Mouse (Mus musculus): ENCODE measurements around the gene Suds3. TPM values are rescaled to one million over a fixed set of nuclear protein-coding genes. Genes with fewer than 3 reads are reported as not detected.

Suds3 gene
- total RNA-seq, 1 experiment from 2014 or later, result 119 TPM

DNA sequence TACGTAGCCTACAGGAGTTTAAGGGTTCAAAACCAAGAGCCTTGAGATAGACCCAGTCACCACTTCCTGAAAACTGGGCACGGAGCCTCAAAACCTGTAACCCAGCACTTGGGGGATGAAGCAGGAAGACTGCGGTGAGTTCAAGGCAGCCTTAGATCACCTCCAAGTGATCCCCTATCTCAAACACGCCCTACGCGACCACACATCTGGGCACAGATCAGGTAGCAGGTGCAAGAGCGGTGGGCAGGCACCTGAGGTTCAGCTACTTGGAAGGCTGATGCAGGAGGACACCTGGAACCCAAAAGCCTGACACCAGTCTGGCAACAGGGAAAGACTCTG is 4.2 kb downstream of the Suds3 start:
- no peak for DNase-seq

DNA sequence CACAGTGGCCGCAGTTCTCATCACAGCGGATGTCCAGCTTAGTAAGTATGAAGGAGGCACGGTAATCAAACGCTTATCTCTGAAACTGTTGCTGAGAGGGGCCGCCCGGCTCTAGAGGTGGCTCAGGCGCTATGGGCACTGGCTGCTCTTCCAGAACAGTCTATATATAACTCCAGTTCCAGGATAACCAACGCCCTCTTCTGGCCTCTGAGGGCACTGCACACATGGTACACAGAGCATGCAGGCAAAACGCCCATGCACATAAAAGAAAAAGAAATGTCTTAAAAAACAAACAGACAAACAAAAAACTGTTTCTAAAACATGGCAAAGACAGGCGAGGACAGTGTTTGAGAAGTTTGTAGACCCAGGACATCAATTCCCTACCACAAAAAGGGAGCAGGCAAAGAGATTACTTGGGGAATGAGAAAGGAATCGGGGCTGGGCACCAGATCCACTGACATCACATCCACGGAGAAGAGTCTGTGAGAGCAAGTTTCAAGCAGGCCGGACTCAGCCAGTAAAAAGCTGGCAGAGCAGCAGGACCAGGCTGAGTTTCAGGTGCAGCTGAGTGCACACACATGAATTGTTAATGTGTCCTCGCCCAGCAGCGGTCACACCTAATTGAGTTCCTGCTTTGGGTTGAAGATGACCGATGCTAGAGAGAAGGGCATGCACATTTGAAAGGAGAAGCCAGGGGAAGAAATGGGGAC is 4.7 kb downstream of the Suds3 start:
- DNase-seq, result no peak

DNA sequence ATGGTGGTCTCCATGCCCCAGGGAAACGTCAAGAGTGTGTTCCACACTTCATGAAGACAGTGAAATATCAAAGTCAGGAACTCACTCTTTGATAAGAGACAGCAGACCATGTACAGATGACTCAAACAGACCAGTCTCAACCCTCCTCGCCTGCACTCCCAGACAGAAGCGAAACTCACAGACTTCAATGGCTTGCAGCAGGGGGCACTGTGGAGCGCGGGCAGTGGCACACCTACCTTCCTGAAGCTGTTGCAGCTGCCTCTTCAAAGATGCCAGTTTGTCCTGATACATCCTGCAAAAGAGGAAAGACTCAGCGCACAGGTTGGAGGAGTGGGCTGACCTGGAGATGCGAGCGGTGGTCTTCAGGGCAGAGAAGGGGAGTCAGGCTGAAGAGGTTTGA is 6.4 kb downstream of the Suds3 start:
- no peak for DNase-seq

DNA sequence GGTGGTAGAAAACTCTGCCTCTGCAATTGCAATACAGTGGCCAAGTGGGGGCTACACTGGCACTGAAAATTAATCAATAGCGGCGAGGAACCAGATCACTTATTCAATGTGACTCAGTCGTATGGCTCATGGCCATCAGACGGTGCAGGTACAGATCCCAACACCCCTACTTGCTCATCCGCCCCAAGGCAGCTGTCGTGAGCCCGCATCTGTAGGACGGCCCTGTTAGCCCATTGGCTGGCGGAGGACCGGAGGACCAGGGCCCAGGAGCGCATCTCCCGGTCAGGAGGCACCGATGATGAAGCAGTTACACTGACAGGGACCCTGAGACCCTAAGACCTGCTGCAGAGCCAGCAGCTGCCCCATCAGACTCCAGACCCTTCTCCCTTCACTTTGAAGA is 7.2 kb downstream of the Suds3 start:
- DNase-seq, result no peak

DNA sequence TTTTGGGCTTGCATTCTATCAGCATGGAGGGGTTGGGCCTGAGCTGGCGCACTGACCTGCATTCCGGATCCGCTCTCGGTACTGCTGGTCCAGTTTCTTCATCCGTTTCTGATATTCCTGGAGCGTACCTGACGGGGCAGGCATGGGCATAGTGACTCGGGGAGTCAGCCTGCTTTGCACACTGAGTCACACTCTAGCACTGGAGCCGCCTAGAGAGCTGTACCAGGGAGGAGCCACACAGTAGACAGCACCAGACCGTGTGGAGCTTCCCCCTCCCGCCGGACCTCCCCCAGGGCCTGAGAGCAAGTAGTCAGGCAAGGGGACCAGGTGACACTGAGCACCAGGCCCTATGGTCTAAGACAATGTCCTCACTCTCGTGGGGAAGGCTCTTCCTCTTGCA is 7.6 kb downstream of the Suds3 start:
- no peak for DNase-seq

DNA sequence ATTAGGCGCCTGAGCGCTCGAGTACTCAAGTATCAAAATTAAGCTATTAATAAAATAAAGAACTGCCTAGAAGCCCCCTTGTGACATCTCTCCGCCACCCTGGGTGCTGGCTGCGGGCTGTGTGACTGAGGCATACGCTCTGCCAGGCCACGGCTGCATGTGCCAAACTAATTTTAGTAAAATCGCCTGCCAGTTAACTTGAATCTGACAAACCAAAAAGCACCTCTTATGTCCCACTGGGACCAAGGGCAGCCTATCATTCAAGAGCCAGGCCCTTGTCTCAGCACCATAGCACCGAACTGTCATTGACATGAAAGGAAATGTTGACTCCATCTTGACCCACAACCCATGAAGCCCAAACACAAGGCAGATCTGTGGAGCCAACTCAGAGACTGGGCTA is 10.2 kb downstream of the Suds3 start:
- DNase-seq, result no peak

DNA sequence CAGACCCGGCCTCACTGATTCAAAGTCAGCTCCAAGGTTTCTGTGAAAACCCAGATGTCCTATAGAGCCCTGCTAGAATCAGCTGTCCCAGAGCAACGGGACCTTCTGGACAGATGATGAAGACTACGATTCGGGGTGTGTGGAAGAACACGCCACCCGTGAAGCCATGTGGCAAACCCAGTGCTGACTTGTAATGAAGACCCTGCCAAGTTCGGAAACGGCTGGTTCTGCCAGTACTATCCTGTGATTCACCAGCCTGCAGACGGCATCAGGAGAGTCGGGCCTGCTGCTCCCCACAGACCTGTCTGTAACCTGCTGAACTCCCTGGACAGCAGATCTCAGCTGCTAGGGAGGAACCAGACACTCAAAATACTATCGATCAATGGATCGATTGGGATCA is 11.6 kb downstream of the Suds3 start:
- DNase-seq, result no peak

DNA sequence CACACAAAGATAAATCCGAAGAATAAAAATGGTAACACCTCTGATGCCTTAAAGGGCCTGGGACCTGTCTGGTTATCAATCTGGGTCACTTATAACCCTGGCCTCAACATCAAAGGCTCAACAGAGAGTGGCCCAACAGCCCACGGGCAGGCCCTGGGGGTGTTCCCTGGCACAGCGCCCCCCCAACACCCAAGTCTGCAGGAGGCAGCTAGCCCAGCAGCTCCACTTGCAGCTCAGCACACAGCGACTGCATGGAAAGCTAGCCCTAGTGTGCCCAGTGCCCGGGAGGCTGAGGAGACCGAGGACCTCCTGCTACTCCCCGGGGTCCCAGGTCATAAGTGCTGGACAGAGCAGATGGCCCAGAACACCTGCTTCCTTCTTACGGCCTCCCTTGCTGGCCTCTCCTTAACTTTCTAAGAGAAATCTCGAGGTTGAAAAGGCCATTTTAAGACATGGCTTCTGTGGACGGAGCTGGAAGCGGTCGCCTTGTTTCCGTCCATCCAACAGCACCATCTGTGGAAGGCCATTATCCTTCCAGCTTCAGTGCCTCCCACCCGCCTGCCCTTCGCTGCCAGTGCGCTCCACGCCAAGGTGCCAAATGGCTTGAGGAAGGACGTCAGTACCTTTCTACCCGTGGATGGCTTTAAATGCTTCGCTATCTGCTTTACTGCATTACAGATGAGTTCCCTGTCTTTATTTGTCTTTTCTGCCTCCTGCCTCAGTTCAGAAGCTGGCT is 12.6 kb downstream of the Suds3 start:
- no peak for DNase-seq

DNA sequence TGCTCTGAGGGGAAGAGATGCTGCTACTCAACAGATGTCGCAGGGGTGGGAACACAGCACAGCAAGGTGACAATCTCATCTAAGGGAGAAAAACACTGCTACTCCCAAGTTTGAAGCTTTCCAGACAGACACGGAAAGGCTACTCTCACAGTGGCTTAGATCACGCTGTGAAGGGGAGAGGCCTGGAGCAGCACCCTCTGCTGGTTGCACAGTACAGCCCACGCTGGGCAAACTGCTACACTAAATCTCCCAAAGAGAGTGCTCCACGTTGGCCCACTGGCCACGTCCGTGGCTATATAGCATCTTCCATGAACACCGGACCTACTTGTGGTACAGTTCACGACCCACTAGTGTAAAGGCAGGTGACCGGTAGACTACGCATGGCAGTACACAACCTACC is 16.2 kb downstream of the Suds3 start:
- DNase-seq, result no peak

DNA sequence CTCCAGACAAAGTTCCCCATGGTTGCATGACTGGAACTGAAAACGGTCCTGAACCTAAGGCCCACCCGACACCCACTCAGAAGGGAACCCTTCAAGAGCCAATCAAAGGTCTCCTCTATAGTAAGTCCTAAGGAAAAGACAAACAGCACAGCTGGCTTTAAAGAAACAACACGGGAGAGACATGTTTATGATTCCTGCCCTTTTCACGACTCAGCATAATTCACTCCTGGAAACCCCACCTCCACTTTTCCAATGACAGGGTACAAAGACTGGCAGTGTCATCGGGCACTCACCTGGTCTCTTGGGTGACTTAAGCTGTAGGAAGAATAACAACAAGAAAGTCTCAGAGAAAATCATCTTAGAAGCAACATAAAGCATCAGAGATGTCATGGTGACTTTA is 16.9 kb downstream of the Suds3 start:
- DNase-seq, result no peak

DNA sequence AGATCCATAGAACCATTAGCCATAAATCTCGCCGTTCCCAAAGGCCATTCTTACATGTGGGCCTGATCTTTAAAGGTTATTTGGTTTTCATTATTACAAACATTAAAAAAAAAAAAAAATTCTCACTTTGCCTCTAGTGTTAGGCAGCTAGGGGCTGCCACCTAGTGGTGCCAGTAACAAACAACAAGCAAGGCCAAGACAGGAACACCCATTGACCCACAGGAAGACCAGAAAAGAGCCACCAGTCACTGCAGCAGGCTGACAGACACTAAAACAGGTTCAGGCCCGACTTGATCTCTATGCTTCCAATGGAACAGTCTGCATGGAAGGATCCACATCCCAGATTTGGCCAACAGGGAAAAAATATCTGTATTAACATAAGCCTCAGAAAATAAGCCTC is 19.2 kb downstream of the Suds3 start:
- peak; percentile 29 for DNase-seq

DNA sequence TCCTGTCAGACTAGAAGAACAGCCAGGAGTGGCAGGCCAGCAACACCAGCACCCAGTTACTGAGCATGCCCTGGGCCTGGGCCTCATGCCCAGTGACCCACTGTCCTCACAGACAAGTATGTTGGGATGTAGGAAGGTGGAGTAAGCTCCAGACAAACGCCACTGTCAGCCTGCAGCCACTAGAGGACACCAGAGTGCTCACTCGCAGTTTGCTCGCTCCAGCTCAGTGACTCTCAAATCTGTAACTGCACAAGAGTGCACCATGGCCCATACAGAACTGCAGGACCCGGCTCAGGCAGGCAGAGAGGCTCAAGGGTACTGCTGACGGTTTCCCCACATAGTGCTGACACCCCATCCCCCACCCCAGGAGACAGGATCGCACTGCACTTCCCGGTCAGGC is 21.5 kb downstream of the Suds3 start:
- DNase-seq, result peak; percentile 25

DNA sequence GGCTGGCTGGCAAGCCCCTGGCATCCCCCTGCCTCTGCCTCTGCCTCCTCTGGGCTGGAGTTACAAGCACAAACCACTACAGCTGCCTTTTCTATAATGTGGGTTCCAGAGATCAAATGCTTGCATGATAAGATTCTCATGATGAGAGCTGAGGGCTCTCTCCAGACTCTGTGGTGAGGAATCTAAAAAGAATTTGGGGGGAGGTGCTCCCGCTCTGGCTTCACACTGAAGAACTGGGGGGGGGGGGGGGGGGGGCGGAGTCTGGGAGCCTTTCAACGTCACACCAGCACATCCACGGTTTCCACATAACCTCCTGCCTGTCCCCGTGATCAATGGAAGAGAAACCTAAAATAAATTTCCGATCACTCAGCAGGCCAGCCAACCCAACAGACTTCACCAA is 26.1 kb downstream of the Suds3 start:
- DNase-seq, result no peak

DNA sequence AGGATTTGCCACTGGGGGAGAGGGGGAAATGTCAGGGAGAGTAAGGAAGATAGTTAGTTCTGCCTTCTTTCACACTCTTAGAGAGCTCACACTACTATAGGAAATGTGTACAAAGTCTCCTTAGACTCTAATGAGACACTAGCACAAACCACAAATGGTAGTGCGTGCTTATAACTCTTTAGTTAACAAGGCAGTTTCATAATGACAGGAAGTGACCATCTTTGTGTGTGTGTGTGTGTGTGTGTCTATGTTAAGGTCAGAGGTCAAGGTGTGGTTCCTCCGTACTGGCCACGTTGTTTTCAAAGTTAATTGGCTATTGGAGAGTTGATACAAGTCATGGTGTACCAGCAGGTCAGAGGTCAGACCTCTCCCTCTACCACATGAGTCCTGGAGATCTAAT is 26.8 kb downstream of the Suds3 start:
- no peak for DNase-seq

DNA sequence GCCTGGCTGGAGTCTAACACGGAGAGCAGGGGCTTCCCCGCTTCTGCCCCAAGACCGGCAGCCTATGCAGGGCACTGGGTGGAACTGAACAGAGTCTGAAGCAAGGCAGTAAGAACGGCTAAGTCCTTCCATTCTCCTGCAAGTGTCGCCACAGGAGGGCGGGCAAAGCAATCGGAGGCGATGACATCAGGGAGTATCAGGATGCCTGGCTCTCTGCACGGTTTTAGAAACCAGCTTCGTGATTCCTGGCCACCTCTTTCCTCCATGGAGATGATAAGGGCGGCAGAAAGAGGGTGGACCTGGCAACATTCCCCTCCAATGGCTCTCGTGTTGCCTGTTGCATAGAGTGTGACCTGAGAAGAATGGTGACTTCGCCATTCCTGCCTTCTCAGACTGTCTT is 28.2 kb downstream of the Suds3 start:
- DNase-seq, result no peak

DNA sequence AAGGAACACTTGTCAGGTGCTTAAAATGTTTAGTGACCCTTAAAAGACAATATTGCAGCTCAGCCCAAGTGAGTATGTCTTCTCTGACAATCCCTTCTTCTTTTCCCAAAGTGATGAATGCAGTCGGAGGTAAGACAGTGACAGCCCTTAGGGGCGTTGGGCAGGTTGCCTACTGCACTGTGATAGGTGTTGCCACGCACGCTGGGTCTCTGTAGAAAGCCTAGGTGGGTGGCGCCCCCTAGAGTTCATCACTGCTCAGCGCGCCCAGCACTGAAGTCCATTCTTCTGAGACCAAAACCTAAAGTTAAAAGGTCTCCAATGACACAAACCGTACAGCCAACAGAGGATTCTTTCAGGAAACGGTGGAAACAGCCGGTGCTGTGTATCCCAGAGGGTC is 46.4 kb downstream of the Suds3 start:
- DNase-seq, result peak; percentile 35

DNA sequence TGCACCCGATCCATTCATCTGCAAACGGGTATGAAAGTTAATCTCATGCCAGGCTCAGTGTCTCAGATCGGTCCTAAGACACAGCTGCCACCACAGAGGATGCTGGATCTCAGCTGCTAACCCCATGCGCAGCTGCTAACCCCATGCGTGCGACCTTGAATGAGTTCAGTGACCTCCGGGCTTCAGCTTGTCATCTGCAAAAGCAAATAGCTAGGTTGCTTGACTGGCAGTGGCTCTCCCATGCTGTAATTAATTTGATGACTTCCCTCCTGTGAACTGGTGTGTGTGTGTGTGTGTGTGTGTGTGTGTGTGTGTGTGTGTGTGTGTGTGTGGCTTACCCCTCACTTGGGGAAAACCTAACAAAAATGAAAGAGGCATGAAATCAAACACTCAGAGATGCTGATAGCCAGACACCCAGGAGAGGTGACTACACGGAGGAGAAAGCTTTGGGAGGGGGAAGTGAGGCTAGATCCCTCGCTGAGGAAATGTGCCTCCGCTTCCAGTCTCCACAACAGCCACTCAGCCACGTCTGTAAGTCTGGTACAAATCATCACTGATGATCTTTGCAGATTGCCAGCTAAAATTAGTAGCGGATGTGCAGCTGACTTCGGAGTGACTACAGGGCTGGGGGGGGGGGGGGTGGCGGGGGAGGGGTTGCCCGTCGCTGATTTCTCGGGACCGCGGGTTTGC is 47.0 kb downstream of the Suds3 start:
- no peak for DNase-seq

DNA sequence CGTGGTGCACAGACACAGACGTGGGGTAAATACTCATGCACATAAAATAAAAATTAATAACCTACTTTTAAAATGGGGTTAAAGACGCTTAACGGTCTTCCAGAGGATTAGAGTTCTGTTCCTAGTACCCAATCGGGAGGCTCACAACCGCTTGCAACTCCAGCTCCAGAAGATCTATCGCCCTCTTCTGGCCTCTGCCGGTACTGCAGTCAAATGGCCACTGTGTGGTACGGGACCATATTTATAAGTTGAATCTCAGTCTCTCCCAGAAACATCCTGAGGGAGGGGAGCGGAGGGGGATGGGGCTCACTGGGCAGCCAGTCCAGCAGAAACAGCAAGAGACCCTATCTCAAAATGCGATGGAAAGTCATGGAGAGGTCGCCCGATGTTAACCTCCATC is 47.7 kb downstream of the Suds3 start:
- no peak for DNase-seq

DNA sequence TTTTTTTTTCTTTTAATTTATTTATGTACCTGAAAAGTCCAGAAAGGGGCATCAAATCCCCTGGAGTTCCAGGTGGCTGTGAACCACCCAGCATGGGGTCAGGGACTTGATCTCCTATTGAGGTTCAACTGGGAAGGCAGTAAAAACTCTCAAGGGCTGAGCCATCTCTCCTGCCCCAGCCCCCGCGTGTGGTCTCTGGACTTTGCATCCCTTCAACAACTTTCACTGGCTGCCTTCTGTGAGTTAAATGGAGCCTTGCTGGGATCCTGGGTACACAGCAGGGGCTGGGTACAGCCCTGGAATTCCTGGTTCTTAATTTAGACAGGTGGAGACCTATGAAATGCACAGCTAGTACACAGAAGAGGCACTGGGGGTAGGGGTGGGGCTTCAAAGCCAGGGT is 54.7 kb downstream of the Suds3 start:
- DNase-seq, result no peak

DNA sequence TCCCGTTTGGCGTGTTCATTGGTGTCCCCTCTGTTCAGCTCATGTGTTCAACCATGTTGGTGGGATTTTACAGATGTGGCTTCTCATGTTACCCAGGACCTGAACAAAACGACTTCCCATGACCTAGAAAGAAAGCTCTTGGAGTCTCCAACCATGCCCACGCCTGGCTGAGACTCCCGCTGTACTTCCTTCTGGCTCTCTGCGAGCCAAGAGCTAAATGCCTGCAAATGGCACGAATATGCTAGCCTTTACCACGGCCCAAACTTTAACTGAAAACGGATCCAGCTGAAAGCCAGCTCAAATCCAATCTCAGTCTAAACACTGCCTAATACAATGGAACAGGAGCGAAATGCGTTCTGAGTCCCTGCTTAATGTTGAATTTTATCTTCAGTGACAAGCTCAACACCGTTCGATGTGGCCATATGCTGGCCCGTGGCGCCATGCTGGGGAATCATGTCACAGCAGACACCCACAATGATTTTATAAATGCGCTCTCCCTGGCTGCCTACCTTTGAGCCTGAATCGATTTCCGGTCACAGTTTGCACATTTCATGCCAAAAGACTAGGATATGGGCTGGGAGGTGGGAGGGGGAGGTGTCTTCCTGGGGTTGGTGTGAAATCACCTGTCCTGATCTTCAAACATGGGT is 55.3 kb downstream of the Suds3 start:
- no peak for DNase-seq

DNA sequence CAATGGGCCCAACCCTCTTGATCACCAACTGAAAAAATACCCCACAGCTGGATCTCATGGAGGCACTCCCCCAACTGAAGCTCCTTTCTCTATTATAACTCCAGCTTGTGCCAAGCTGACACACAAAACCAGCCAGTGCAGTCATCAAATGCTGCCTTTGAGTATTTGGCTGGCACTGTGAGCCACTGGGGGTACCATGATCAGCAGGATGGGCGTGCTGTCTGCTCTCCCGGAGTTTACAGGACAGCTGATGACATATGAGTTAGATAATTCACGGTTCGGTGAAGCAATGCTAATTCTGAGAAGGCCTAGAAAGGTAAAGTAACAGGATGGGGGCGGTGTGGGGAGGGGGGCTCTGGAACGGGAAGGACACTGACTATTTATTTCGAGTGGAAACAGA is 66.0 kb downstream of the Suds3 start:
- DNase-seq, result no peak

DNA sequence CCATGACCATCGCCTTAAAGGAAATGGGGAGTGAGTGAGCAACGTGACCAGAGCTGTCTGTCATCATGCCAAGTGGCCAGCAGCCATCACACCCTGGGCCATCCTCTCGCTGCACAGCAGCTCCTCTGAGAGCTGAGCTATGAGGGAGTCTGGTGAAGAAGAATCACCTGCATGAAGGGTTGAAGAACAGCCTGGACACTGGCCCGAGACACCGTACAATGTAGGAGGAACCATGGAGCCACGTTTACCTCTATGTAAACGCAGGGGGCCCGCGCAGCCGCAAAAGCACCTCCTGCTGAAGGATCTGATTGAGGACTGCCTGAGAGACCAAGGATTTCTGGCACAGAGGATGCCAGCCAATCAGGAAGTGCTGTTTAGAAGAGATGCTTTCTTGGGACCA is 70.8 kb downstream of the Suds3 start:
- no peak for DNase-seq

DNA sequence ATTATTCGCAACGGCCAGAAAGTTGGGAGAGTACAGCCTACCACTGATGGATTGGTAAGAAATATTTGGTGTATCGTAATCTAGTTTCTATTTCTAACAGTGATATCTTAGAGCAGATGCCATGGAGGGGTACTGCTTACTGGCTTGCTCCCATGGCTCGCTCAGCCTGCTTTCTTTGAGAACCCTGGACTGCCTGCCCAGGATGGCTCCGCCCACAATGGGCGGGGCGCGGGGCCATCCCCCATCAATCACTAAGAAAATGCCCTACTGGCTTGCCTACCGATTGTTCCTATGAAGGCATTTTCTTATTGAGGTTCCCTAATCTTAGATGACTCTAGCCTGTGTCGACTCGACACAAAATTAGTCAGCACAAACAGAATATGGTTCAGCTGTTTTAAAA is 73.3 kb downstream of the Suds3 start:
- no peak for DNase-seq

All from adrenal gland, postnatal 25 days (tissue).